Mouse (Mus musculus): ENCODE results near the gene Cnn3.

Cnn3 gene

DNA sequence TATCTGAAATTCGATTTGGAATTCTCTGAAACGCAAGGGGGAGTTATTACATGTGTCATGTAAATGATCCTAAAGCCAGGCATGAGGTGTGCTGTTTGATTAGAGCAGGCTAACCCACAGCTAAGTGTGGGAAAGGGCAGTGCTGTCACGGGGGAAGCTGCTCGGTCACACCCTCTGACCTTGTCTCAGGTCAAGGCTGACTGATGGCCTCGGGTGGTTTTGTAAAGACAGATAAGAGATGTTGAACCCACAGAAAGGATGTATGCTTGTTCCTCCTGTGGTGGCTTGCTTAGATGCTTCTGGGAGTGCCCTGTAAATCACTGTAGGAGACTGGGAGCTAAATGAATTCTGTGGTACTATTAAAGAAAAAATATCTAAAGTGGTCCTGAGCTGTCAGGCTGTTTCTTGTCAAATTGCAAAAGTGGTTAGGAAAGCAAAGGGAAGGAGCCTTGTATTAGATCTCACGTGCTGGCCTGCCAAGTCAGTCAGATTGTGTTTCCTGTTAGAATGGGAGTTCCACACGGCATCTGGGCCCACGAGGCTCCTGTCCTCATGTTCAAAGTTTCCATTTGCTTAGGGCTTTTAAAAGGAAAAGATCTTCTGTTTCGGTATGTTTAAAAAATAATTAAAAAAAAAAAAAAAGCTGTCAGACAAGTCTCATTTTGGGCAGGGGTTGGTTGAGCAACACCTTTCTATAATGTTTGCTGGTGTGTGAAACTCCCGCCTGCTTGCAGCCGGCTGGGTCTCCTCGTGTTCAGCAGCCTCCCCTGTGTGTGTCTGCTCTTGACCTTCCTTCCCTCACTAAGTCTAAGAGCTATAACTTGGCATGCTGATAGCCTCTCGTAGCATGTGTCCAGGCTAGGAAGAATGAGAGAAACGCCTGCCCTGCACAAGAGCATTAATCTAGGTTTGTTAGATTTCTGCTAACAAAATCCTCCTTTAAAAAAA, 32.5 kb downstream of the Cnn3 start:
- no peak for DNase-seq

- DNase-seq, result no peak
These were observed 34.3 kb downstream of the Cnn3 start for GRCm38 (mm10) chr3:121460473-121461193.

DNA sequence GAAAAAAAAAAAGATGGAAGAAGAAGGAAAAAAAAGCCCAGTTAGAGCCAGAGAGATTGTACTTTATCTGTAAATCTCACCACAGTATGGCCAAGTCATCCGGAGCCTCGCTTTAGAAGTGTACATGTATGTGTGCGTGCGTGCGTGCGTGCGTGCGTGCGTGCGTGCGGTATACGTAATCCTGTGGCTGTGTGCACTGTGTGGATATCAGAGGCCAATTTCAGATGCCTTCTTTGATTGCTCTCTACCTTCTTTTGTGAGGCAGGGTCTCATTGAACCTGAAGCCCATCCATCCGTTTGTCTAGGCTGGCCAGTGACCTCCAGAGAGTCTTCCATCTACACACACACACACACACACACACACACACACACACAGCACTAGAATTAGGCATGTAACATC, 35.2 kb downstream of the Cnn3 start:
- DNase-seq, result no peak

DNA sequence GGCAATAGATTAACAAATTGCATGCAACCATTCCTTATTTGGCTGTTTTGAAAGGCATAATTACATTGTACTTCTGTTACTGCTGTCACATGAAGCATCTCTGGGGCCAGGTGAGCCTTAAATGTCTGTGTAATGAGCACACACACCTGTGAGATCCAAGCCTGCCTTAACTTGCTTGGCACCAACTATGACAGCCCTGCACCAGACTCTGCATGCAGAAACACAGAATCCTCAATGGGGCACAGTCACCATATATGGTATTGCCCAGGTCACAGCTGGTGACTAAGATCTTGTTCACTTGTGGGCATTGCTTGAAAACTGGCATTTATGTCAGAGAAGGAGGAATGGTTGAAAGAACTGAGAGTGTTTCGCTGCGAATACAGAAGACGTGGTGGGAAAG, 36.5 kb downstream of the Cnn3 start:
- no peak for DNase-seq

GRCm38 (mm10) chr3:121464733-121465305, 38.5 kb downstream of the Cnn3 start:
- DNase-seq, result no peak

GRCm38 (mm10) chr3:121465795-121466194, 39.5 kb downstream of the Cnn3 start:
- DNase-seq, result no peak

GRCm38 (mm10) chr3:121467094-121467552, 40.8 kb downstream of the Cnn3 start:
- DNase-seq, result peak; percentile 33 to 38

GRCm38 (mm10) chr3:121468136-121468535, 41.8 kb downstream of the Cnn3 start:
- no peak for DNase-seq

- no peak for DNase-seq
These were observed 43.1 kb downstream of the Cnn3 start for GRCm38 (mm10) chr3:121469185-121469975.

DNA sequence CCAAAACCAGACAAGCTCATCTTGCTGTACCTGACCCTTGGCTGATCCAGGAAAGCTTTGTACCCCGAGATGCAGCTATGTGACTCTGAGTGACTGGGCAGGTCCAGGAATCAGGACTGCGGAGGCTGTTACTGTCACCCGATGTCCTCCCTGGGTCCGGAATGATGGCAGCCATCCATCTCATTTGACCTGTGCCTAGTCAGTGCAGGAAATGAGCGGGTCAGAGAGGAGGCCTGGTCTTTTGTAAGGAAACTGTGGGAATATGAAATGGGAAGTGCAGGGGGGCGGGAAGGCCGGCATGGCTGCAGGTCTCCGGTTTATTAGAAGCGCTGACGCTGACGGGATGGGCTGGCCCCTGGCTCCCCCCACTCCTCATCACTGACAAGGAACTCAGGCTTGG, 45.4 kb downstream of the Cnn3 start:
- DNase-seq, result no peak

DNA sequence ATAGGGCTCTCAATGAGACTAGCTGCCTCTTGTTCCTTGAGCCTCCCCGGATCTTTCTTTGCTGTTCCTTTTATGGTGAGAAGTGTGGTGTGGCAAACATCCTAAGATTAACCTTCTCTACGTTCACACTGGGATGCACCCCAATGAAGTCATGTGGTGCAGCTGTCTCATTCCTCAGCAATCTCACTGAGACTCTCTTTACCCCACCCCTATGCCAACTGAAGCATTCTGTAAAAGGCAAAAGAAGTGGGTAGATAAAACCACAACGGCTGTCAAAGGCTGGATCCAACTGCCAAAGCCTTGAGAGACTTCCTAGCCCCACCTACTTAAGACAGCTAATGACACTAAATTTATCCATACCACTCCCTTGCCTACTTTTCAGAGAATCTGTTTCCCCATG, 48.4 kb downstream of the Cnn3 start:
- peak; percentile 15 to 29 for DNase-seq

GRCm38 (mm10) chr3:121480030-121480960, 54.0 kb downstream of the Cnn3 start:
- DNase-seq, result no peak

GRCm38 (mm10) chr3:121480961-121481436, 54.7 kb downstream of the Cnn3 start:
- DNase-seq, result no peak

DNA sequence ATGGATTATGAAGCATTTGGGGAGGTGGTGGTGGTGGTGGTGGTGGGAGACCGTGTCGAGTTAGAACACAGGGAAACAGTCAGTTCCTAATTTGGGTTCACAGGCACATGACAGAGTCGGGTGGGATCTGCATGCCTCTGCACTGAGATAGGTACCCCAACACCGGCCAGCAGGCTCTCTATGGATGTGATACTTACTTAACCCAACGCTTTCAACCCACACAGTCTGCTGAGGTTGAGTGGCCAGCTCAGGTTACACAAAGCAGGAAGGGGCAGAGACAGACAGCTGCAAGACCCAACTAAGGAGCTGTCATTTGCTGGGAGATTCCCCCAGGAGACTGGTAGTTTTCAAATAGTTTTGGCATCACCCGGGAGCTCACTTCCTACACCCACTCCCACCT, 55.3 kb downstream of the Cnn3 start:
- no peak for DNase-seq

DNA sequence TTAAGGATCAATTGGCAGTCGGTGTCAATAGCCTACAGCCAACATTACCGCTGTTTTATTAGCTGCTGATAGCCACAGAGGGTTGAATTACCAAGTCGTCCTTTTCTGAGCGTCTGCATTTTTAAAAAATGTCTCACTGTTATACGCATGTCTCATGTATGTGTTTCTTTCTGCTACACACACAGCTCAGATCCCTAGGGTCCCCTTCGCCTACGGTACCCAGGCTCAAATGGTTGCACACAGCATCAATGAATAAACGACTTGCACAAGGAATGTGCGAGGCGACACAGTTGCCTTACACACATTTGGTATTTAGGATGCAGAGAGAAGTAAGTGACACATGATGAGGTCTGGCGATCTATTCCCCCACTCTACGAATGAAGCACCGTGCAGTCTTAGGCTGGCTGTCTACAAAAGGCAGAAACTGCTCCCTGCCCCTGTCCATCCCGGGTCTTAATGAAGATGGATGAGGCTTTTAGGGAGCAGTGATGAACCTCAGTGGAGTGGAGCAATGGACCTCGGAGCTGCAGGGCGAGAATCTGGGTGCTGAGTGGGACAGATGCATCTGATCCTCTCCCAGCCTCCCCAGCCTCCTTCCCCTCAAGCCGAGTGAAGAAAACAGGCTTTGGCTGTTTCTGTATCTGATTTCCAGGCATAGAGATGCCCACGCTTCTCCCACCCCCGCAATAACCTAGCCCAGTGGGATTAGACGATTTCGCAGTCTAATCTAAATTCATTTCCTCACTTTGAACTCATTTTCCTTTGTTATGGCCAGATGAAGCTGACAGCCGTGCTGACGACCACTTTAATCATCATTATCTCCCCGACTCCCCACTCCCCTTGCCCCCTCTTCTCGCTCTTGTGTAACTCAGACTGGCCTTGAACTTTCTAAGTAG, 57.2 kb downstream of the Cnn3 start:
- no peak for DNase-seq

DNA sequence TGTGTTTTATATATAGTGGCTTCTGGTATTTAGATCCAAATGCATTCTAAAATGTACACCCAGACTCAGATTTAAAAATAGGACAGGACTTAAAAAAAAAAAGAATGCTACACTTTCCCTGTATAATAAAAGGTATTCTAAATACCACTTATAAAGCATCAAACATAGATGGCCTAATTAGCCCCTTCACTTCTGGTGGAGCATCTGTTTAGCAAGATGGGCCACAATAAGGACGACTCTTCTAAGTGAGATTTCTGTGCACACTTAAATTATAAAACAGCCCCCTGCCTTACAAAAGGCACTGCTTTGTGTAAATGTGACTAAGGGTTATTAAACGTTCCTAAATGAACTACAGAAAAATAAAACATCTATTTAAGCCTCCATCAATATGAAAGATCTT, 58.9 kb downstream of the Cnn3 start:
- no peak for DNase-seq

DNA sequence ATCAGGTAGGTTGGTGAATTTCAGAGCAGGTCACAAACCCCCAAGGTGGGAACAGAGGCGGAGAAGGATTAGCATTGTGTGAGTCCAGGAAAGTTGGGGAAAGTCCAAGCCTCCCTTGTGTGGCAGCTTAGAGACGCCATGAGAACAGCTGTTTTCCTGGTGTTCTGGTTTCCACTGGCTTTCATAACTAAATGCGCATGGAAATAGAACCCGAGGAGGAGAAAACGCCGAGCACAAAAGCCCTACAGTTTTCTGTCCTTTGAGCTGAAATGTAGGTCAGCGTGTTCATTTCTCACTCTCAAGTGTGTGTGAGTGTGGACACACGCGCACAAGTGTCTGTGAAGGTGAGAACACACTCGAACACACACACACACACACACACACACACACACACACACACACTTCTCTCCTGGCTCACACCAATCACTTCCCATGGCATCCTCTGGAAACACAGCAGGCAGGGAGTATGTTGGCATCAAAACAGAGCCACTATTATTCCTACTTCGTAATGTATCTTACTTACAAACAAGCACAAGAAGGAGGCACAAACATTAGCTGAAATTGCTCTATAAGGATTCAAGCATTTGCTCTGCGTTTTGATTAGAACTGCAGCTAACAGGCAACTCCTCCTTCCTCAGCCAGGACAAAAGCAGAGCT, 63.3 kb downstream of the Cnn3 start:
- DNase-seq, result no peak

DNA sequence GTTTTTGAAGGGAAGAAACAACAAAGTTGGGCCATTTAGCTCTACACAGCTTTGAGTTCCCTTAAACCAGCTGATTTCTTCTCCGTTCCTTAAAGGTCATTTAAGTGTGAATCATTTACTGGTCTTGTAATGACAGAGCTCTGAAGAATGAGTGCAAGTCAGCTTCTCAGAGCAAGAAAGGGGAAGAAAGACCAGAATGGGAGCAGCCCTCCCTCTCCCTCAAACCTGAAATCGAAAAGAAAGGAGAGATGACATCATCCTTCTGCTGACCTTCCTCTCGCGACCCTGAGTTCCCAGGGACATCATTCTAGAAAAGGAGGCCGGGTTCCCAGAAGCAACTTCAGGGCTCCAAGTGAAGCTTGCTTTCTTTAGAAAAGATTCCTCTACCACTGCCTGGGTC, 64.6 kb downstream of the Cnn3 start:
- DNase-seq, result no peak

DNA sequence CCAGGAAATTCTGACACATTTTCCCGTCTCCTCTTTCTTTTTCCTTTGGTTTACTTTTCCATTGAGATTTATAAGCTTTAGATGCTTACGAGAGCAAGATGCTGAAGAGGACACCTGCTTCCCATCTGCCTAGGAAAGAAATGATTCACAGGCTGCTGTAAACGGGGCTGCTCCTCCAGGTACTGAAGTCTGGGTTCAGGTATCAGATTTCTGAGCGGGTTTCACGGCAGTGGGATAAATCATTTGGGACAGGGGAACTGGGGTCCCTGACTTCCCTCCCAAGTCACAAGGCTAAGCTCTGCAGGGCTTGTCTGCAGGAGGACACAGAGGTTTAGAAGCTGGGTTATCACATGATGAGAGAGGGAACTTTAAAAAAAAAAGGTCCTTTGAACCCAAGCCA, 65.7 kb downstream of the Cnn3 start:
- DNase-seq, result no peak

DNA sequence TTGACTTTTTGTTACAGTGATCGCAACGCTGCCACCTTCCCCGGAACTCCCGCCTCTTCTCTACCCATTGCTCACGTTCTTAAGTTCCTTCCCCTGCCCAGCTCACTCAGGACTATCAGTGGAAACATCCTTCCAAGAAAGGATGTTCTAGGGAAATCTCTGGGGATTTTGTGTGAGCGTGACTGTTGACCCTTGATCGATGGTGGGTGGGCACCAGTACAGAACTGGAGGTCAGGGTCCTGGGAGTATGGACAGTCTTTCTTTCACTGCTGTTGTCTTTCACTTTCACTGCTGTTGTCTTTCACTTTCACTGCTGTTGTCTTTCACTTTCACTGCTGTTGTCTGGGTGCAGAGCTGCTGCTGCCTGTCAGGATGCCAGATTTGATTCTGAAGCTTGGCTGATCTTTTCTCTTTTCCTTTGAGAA, 67.7 kb downstream of the Cnn3 start:
- peak; percentile 17 to 27 for DNase-seq

All from thymus, postnatal 36 days (tissue).